Mouse (Mus musculus) embryo, embryonic 11.5 days (tissue): Measurements from ENCODE around the gene Prdx6b.
A peak's percentile ranks its signal among the peaks of the same experiment; 100 is the strongest.

Experiments used
- DNase-seq: peaks from one replicate; pipeline ENCODE4 v3.0.0-alpha.2; 2012; ENCODE audit warnings: low read depth, low spot score

Gene Prdx6b

GRCm38 (mm10) chr2:80292172-80292571, at the start of gene Prdx6b:
TSS of gene Prdx6b (plus strand) at chr2:80292472.
- DNase-seq: no peak

DNA sequence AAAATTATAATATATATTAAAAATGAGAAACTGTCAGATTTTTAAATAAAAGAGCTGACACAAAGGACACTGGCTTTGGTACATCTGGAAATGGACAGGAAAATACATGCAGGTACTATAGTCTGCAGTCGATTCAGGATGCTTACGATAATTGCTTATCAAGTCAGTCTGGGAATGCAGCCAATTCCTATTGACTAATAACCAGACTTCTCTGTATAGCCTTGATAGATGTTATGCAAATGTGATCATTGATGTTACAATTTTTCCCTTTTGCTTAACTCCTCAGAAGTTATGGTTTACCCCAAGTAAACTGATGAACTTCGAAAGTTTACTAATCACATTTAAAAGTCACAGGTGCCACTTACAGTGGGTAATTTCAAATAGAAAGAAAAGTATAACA, 44.8 kb upstream of the Prdx6b start:
- no peak for DNase-seq

DNA sequence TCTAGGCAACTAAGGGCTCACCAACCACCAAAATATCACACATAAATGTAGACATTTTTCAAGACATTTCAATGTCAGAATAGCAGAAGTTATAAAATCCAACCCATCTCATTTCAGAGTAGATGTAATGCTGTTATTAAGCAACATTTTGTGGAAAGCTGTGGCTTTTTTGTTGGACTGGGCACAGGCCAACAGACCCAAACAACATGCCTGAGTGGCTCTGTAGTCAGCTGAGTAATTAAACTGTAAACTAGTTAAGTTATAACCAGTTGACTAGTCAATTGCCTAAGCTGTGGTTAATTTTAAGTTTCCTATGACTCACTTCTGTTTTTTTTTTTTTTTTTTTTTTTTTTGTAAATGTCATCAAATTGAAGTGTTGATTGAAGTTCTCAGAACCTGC, 44.4 kb upstream of the Prdx6b start:
- no peak for DNase-seq

GRCm38 (mm10) chr2:80259888-80260672, 32.2 kb upstream of the Prdx6b start:
- DNase-seq: no peak

- peak; percentile 60 for DNase-seq
Measured at GRCm38 (mm10) chr2:80266894-80267293, 25.4 kb upstream of the Prdx6b start.

DNA sequence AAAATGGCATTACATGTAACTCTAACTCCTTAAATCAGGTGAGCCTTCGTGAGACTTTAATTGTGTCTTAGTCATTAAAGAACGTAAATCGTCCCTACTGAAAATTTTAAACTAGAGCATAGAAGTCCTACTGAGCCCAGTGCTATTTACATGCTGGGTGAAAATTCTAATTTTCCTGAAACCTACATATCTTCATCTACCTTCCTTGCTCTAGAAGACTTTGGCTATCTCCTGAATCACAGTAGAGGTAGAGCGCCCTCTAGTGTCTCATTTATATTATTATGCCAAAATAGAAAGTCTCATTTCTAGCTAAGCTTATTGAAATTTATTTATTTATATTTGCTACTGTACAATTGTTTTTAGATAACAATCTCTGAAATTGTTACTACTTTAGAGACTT, 24.2 kb upstream of the Prdx6b start:
- peak; percentile 17 for DNase-seq

DNA sequence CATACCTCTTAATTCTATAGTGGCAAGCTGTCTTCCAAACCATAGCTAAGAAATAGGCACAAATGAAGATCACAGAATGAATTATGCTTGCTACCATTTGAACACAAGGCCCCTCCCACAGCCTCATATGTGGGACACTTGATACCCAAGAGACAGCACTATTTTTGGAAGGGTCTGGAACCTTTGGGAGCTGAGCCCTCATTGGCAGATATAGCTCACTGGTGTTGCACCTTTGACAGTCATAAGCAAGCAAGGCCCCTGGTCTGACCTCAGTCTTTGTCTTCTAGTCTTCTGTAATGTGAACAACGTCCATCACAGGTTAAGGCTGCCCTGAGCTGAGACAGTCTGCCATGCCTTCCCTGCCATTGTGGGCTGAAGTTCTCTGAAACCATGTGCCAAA, 20.8 kb upstream of the Prdx6b start:
- no peak for DNase-seq

- DNase-seq: no peak
Measured at GRCm38 (mm10) chr2:80273038-80273437, 19.2 kb upstream of the Prdx6b start.

GRCm38 (mm10) chr2:80273763-80274162, 18.5 kb upstream of the Prdx6b start:
- DNase-seq: no peak

DNA sequence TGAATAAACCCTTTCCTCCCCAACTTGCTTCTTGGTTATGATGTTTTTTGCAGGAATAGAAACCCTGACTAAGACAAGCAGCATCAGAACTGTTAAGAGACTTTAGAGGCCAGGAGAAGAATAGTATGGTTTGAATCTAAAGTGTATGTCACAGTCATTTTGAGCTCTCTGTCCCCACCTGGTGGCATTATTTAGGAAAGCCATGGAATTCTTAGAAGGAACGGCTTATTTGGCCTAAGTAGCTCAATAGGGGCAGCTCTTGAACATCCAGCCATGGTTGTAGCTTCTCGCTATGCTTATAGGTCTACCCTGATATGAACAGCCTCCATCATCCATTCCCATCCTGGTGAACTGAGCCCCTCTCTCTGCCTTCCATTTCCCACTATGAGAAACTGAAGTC, 17.1 kb upstream of the Prdx6b start:
- peak; percentile 49 for DNase-seq

DNA sequence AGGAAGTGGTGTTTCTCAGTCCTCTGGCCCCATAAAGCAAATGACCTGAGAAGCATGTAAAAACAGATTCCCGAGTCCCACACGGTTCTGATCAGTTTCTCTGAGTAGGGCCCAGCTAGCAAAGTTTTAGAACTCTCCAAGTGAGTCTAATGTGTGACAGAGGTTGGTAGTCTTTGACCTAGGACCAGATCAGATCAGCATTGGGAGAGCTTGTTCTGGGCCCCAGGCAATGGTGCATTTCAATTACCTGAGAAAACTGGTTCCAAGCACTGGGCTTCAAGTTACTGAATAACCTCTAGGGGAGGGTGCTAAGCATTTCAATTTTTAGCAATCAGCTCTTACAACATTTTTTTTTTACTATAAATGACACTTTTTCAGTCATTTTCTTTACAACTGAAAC, 10.1 kb upstream of the Prdx6b start:
- DNase-seq: no peak

DNA sequence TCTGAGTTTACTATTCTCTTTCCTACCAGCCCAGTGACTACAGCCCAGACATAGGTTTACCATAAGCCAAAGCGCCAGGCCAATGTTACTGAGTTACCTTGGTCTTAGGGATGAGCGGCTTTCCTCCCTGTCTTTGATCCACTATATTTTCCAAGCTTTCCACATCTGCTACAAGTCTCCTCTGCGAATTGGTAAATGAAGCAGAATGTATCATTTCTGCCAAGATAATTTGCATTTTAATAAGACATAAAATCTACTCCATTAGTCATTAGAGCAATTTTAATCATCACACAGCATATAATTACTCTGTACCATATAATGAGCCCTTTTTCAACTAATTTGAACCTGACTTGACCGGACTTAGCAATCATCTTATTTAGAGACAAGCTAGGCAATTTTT, 5.9 kb upstream of the Prdx6b start:
- no peak for DNase-seq

DNA sequence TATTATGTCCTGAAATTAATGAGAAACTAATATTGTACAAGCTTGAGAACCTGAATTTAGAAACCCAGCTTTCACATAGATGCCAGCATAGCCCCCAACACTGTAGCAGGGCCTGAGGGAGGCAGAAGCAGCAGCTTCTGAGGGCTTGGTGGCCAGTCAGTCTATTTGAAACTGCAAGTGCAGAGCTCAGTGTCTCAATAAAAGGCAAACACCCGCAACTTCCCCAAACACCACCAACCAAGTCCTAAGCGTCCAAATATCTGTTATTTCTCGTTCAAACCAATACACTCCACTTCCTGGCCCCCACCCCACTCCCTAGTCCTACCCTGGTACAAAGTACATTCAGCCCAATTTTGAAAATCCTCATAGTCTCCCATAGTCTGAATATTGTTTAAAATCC, 6.1 kb downstream of the Prdx6b start:
- no peak for DNase-seq

- DNase-seq: no peak
Measured at GRCm38 (mm10) chr2:80300806-80301205, 8.5 kb downstream of the Prdx6b start.

GRCm38 (mm10) chr2:80303957-80304356, 11.7 kb downstream of the Prdx6b start:
- no peak for DNase-seq

GRCm38 (mm10) chr2:80307701-80308100, 15.4 kb downstream of the Prdx6b start:
- no peak for DNase-seq

DNA sequence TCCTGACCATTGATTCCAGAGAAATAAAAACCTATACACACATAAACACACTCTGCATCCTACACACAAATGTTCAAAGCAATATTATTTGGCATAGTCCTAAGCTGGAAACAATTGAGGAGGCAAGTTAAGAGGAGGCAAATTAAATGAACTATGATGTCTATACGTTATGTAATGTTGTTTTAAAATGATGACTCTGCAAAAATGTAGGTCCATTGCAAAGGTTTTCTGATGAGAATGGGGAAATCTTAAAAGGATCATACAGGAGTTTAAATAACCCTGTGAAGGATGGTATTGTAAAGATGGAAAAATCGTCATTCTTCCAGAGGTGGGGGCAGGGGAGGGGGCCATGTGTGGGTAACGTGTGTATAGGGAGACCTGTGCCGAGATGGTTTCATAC, 17.5 kb downstream of the Prdx6b start:
- no peak for DNase-seq

DNA sequence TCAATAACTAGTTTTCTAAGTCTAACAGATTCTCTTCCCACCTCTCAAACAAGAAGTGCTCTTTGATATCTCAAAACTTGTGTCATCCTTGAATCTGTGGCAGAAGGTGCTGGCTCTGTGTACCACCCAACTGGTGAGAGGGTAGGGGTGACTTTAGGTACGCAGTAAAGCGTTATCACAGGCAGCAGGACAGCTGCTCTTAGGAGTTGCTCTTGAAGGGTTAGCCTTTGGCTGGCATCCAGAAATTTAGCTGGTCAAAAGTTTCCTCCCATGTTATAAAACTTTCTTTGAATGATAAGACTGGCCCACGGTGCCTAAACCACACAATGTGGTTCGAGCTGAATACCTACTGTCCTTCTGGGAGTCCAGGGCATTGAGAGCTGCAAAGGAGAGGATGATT, 18.5 kb downstream of the Prdx6b start:
- no peak for DNase-seq

DNA sequence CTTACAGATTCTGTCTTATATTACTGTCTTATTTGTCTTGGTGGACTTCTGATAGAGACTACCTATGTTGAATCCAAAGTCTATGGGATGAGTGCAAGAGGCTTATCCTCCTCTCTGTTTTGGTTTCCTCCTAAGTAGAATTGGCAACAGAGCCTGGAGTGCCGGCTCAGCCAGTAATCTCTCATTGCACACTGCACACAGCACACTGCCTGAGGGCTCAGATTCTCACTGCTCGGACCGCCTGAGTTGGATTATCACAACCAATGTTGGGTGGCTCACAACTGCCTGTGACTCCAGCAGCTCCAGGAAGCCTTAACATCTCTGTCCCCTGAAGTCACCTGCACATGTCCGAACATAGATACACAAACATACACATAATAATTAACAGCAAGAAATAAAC, 19.1 kb downstream of the Prdx6b start:
- no peak for DNase-seq

- no peak for DNase-seq
Measured at GRCm38 (mm10) chr2:80314201-80314600, 21.9 kb downstream of the Prdx6b start.

GRCm38 (mm10) chr2:80314854-80315241, 22.6 kb downstream of the Prdx6b start:
- no peak for DNase-seq

DNA sequence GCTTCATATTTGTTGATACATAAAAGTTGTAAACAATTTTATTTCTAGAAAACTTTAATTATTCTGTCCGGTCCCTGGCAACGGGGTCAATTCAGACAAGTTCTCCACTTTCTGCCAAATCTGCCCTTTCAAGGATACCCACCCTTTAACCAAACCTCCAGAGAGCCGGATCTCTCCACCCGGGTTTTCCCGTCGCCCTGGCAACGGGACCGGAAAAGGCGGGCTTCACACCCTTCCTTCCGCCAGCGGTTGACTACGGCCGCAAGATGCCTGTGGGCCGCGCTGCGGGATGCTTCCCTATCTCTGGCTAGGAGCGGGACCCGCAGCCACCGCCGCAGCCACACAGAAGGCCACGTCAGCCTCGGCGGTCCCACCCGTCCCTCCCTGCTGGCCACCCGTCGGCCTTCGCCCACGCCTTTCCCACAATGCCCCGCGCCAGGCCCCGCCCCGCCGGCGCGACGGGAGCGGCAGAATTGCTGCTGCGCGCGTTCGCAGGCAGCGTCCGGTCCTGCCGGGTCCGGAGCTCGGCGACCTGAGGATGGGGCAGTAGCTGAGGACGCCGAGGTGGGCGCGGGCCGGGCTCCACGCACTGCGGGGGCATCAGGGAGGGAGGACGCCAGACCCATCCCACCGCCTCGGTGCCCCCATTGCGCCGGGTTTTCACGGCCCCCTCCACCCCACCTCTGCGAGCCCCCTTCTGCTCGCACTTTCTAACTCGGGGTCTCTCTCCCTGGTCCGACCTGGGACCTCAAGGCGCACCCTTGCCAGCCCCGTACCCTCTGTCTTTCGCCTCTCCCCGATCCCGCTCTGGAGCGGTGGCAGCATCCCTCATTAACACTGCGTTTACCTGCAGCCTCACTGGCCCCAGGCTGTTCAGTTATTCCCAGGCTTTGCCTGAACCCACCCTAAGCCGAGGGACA, 23.2 kb downstream of the Prdx6b start, which contains the start of gene Dnajc10:
Gene Dnajc10 (plus strand): TSS at position 225 of the 920 bp plus-strand sequence.
- peak; percentile 81 for DNase-seq

- no peak for DNase-seq
Measured at GRCm38 (mm10) chr2:80322878-80323277, 30.6 kb downstream of the Prdx6b start.
